Mouse (Mus musculus): ENCODE measurements around the gene Anln.

Gene Anln

DNA sequence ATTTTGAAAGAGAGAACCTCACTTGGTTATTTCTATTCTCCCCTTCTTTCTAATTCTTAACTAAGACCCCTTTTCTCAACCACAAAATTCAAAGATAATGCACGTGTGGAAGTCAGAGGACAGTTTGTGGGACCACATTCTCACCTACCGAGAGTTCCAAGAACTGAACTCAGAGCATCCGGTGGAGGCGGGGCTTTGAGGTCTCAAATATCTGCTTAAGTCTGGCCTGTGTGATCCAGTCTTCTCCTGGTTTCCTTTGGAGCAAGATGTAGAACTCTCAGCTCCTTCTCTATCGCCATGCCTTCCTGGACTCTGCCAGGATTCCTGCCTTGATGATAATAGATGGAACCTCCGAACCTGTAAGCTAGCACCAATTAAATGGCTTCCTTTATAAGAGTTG, 13.0 kb upstream of the Anln start:
- DNase-seq (ENCODE audit: low spot score in 2 of 2), result no peak

DNA sequence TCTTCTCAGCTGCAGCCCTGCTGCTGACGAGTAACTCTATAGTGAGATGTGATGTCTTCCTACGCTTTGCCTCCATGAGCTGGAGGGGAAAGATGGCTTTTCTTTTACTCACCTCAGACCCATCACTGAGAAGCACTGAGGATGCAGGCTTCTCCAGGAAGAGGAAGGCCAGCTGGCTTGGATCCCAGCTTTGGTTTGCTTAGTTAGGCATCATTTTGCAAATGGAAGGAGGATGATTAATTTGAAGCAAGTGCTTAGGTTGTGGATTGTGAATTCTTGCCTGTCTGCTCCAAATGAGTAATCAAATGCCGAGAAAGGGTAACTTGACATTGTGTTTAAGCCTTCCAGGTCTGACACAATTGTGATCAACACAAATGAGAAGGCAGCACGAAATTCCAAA, 10.0 kb upstream of the Anln start:
- peak in 1 of 2 experiments; percentile 12 for DNase-seq (ENCODE audit: low spot score in 2 of 2)

DNA sequence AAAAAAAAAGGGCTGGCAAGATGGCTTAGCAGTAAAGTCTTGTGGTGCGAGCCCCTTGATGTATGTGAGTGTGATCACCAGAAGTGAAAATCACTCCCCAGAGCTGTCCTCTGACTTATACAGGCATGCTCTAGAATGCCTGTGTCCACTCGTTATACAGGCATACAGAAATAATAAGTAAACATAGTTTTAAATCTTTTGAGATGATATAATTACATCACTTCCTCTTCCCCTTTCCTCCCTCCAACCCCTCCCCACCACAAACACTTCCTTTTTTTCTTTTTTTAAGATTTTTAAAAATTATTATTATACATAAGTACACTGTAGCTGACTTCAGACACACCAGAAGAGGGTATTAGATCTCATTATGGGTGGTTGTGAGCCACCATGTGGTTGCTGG, 5.7 kb upstream of the Anln start:
- no peak for DNase-seq (ENCODE audit: low spot score in 2 of 2)

DNA sequence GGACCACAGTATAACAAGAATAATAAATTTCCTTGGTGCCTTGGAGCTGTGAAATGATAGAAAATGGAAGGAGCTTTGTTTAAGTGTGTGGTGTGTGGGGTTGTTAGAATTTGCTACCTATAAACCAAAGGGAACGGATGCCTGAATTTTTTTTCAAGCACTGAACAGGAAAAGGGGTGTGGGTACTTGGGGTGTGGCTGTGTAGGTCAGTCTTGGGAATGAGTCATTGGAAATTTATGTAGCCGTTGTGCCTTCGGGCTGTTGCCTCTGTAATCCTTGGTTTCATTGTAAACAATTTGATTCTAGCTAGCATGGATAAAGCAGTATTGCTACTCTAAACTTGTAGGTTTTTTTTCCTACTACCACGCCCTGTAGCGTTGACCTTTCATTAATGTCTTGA, 1.4 kb upstream of the Anln start:
- DNase-seq (ENCODE audit: low spot score in 2 of 2), result no peak

DNA sequence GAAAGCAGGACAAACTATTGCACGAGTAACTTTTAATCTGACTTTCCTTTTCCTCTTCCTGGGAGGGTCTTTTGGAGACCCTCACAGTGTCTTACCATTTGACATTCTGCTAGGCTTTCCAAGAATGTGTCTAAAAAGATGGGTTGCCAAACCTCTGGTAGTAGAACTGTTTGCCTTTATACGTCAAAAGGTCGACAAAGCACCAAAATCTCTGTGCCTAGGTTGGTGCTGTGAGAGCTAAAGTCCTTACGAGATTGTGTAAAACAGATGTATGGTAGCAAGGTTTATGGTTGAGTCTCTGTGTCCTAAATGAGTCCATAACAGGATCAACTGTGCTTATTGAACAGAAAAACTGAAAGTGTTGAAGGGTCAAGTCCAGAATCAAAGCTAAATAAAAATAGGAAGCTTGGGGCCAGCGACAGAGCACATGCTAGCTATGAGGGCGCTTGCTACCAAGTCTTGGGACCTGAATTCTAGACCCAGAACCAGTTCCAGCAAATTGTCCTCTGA, 803 bp upstream of the Anln start:
- DNase-seq (ENCODE audit: low spot score in 2 of 2), result no peak

DNA sequence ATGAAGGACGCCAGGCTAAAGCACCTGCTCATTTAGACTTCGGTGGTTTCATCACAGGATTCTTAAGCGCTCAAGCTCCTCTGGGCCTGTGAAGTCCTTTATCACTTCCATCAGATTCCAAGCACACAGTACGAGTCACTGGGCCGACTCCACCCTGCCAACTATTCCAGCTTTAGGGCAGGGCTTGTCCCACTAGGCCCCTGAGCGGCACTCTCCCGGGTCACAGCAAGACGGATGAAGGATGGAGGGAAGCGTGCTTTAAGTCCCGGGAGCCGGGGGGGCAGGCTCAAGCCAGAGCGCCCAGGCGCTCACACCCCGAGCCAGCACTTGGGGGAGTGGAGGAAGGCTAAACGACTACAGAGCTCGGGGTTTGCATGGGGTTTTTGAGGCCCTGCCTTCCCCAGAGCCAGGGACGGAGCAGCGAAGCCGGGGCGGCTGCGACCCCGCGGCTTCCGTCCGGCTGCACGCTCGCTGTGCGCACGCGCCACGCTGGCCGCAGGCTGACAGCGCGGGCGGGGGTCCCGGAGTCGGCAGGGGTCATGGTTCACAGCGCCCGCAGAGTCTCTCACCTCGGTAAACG, 497 bp downstream of the Anln start:
- no peak for DNase-seq (ENCODE audit: low spot score in 2 of 2)

DNA sequence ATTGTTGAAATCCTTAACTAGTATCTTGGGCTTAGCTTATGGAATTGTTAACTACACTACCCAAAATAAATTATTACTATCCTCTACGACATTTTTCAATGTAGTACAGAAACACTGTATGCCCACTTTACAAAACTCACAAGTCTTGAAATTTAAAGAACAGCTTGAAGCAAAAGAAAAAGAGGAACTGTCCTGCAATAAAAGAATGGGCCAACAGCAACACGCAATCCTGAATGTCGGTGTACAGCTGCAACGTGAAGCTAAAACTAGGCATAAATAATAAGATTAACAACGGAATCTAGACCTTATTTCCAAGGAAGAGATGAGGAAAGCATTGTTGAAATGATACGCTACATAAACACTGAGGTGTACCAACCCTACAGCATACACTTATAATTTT, 1.1 kb downstream of the Anln start:
- DNase-seq (ENCODE audit: low spot score in 2 of 2), result no peak

DNA sequence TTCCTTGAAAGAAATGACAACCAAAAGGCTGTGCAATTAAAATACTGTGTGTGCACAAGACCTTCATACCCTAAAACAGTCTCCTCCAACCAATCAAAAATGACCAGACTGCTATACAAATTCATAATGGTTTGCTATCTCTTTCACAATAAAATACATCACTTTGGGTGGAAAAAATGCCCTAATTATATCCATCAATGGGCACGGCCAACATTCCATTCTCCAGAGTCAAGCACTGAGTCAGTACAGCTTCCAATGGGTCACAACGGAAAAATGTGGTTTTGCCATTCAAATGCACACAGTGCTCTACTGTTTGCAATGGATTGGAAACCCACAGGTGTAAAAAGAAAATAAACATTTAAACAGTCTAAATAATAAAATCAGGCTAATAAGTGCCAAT, 3.1 kb downstream of the Anln start:
- DNase-seq (ENCODE audit: low spot score in 2 of 2), result no peak

DNA sequence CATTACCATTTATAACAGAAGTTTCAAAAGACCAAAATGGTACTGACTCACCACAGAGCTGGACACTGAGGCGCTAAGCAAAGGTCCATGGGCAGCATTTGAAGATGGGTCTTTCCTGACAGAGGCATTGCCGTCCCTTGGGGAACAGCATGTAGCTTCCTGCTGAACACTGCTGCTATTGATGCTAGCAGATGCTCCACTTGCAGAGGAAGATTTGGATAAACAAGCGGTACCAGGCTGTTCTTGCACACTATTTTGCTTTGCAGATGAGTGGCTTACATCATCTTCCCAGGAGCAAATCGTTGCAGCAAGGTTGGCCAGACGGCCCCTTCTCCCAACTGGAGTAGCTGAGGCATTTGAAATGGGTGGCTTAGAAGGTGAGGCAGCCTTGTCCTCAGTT, 12.9 kb downstream of the Anln start:
- DNase-seq (ENCODE audit: low spot score in 2 of 2), result no peak

DNA sequence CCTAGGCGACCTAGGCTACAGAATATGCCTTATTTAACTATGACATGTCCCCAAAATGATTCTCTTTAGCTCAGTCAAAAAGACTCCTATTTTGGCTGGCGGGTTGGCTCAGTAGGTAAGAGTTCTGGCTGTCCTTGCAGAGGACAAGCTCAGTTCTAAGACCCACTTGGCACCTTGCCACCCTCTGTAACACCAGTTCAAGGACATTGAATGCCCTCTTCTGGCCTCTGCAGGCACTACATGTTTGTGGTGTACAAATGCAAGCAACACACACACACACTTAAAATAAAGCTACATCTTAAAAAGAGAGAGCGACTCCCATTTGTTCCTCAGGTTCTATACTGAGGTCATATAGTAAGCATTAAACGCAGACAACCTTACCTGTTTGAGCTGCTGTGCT, 16.2 kb downstream of the Anln start:
- no peak for DNase-seq (ENCODE audit: low spot score in 2 of 2)

DNA sequence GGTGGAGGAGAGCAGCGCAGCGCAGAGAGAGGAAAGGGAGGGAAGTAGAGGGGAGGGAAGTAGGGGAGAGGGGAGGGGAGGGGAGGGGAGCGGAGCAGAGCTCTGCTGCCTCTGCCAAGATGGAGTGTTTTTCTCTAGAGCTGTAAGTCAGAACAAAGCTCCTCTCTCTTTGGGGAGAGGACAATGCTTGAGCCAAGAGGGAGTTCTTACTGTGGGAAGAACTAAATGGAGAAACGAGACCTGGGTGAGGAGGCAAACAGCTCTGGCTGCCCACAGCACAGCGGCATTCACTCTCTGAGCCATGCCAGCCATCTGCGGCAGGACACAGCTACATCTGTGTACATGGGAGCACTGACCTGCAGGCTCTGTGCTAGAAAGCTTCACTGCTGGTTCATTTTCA, 21.0 kb downstream of the Anln start:
- no peak for DNase-seq (ENCODE audit: low spot score in 2 of 2)

DNA sequence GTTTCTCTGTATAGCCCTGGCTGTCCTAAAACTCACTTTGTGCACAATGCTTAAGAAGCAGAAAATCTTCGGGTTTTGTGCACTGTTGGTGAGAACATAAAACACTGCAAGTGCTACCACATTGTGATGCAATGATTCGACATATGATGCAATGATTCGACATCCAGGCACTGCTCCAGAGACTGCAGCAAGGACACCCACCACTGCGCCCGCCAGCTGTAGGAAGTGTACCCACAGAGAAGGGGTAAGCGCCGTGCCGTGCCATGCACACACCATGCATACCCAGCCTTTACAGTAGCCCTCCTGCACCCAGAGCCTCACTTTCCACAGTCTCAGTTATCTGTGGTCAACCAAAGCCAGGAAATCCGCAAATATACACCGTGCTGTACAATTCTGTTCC, 22.4 kb downstream of the Anln start:
- no peak for DNase-seq (ENCODE audit: low spot score in 2 of 2)

DNA sequence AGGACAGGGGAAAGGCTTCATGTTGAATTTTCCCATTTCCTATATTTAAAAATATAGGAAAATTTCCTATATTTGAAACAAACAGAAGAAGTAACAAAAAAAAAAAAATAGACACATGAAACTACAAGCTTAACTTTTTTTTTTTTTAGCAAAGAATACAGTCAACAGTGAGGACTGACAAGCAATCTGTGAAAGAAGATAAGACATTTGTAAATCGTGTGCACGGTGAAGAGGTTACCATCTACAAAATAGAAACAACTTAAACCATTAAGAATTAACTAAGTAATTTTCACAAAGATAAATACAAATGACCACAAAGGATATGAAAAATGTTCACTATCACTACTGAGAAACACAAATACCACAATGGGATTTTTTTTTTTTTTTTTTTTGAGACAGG, 22.8 kb downstream of the Anln start:
- DNase-seq (ENCODE audit: low spot score in 2 of 2), result no peak

DNA sequence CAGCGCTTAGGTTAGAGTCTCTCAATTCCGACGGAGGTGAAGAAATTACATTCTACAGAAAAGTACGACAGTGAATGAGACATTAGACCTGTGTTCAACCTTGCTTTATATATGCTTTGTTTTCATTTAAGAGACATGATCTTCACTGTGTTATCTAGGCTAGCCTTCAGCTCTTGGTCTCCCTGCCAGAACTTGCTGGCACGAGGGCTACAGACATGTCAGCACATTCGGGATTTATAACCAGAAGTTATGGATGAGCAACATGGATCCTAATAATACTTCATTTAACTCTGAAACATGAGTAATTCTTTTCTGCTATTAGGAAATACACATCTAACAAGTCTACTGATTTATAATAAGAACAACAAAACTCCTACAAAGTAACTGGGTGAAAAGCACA, 28.1 kb downstream of the Anln start:
- peak in 1 of 2 experiments; percentile 15 for DNase-seq (ENCODE audit: low spot score in 2 of 2)

DNA sequence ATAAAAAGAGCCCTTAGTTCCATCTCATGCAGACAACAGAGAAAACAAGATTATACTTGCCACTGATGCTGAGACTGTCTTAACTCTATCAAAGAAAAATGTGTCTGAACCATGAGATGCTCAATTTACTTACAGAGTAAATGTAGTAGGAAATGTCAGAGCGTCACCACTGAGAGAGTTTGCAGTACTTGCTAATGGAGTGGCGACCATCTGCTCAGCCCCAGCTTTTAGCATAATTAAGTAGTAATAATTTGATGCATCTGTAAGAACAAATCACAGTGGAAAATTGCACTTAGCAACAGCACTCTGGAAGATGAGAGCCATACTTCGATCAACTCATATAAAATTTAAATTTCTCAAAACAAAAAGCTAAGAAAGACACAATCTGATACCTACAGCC, 33.1 kb downstream of the Anln start:
- DNase-seq (ENCODE audit: low spot score in 2 of 2), result no peak

DNA sequence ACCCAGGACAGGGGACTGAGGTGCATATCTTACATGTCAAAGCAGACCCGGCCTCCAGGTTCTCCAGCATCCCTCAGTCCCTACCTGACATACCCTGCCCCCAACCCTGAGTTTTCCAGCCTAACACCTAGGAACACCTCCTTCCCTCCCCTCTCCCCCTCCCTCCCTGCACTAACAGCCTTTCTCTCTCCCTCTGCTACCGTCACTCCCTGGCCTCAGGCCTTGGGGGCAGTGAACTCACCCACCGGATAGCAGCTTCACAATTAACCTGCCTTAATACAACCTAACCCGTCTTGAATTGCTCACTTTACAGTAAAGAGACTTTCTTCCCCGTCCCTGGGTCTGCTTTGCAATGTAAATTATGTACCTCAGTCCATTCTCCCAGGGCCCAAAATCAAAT, 35.1 kb downstream of the Anln start:
- no peak for DNase-seq (ENCODE audit: low spot score in 2 of 2)

DNA sequence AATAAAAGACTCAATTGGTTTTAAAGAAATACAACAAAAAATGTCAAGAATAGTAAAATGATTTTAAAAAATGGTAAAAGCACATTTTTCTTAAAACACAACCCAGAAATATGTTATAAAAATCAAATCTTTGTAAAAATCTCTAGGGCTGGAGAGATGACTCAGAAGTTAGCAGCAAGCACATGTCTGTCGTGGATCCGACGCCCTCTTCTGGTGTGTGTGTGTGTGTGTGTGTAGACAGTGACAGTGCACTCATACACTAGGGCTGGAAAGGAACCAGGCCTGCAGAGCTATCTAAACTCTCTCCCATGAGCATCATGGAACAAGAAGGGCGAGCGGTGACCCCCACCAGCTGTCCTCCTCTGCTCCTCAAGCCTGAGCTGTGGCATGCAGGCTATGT, 35.5 kb downstream of the Anln start:
- DNase-seq (ENCODE audit: low spot score in 2 of 2), result no peak

DNA sequence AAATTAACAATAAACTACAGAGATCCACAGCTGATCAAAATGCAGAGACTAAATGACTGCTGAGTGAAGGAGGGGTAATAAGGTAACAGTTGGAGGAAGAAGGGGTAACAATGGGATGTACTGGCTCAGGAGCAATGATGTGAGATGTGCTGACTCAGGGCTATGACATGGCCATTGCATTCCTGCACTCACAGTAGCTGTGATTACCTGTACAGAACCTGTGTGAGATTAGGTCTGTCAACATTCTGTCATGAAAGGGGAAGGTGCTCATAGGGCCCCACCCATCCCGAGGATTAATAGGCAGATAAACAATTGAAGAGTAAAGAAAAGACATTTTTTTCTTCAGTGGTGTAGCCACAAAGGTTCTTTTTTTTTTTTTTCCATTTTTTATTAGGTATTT, 48.7 kb downstream of the Anln start:
- DNase-seq (ENCODE audit: low spot score in 2 of 2), result no peak

DNA sequence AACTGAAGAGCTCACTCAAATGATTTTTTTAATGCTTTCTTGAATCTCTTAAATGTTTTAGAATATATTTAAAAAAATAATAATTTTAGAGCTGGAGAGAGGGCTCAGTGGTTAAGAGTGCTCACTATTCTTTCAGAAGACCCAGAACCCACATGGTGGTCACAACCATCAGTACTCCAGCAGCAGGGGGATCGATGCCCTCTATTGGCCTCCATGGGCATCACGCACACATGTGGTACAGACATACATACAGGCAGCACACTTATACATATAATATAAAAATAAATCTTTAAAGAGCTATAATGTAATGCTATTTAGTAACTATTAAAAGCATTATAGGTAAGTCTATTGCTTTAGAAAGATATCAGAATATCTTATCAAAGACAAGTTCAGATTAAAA, 51.8 kb downstream of the Anln start:
- no peak for DNase-seq (ENCODE audit: low spot score in 2 of 2)

DNA sequence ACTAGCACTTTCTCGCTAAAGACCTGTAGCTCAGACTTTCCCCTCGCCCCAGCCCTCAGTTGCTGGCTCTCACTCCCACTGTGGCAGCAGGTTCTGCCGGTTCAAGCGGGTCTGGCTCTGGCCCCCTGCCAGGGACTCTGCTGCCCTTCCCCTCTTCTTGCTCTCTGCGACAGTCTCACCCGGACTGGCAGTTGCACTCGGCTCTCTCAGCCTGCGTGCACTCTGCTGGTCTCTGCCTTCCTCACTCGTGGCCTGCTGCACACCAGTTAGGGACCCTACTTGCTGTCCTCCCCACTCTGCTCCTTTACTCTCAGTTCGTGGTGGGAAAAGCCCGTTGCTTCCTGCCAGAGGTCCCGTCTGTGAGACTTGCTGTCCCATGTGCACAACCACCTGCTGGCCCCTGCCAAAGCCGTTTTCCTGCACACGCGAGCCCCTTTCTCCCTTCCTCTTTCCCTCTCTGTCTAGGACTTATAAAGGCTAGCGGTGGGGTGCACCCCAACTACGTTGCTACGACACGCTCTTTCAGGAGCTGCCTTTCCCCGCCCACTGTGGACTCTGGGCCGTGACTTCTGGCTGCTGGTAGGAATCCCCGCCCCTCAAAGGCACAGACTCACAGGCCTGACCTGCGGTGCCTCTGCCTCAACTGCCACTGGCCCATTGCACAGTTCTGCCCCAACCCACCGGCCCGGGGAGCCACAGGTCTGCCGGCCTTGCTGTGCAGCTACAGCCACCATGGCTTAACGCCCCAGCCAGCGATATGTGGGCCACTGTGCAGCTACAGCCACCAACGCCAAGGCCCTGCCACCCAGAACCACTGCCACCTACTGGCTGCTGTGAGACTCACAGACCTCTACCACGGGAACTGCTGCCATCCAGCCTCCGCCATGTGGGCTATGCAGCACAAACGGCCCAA, 61.3 kb downstream of the Anln start:
- peak; percentile 85 to 86 for DNase-seq (ENCODE audit: low spot score in 2 of 2)

DNA sequence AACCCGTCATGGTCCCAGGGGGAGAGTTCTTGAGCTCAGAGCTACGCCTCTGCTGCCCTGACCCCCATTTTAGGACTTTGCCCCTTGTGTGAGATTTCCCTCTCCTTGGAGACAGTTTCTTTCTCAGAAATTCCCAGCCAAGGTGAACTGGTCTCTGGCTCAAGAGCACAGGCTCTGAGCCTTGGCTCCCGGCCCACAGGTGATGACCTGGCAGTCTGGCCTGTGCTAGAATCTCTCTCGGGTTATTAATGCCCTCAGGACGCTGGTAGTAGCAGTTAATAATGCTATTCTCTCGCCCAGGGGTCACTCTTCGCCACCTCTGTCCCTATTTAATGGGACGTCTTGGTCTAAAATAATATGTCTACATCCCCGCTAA, 61.9 kb downstream of the Anln start:
- DNase-seq (ENCODE audit: low spot score in 2 of 2), result peak in 1 of 2 experiments; percentile 34

DNA sequence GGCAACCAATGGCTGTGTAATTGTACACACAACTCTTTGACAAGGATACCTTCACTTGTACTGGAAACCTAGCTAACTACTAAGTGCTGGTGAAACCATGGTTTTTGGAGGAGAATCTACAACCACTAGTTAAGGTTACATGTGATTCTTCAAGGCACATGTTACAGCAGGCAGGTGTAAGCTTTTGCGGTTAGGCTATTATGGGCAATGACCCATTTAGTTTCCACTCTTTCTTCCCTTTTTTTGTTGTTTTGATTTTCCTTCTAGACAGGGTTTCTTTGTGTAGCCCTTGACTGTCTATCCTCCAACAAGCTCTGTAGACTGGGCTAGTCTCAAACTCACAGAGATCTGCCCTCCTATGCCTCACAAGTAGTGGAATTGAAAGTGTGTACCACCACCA, 64.4 kb downstream of the Anln start:
- no peak for DNase-seq (ENCODE audit: low spot score in 2 of 2)
